Mouse (Mus musculus) myocyte (in vitro differentiated cells): Measurements from ENCODE around the gene Mamstr.

Experiments used
- CEBPB ChIP-seq: IDR thresholded peaks from 2 replicates; pipeline ENCODE4 v1.6.1; 2011; ENCODE audit warnings: mild to moderate bottlenecking, moderate library complexity; ENCODE audit not compliant: poor library complexity, insufficient read depth, severe bottlenecking
- E2F4 ChIP-seq: IDR thresholded peaks from one replicate; pipeline ENCODE4 v1.6.1; 2011; ENCODE audit warnings: mild to moderate bottlenecking, control low read depth, moderate library complexity; ENCODE audit not compliant: insufficient read depth
- MAX ChIP-seq: IDR thresholded peaks from one replicate; pipeline ENCODE4 v1.6.1; 2011; ENCODE audit warnings: low read depth, mild to moderate bottlenecking, control low read depth
- MYOD1 ChIP-seq, 3 experiments: IDR thresholded peaks; one replicate each; pipeline ENCODE4 v1.6.1; 2011; ENCODE audit warnings: control low read depth in 2 of 3, low read depth in 2 of 3, mild to moderate bottlenecking in 2 of 3, moderate library complexity in 1 of 3; ENCODE audit not compliant: insufficient read length in 2 of 3, control insufficient read depth in 1 of 3
- MYOG ChIP-seq, 3 experiments: IDR thresholded peaks; one replicate each; pipeline ENCODE4 v1.6.1; 2011; ENCODE audit warnings: control low read depth in 2 of 3, low read depth in 2 of 3, mild to moderate bottlenecking in 2 of 3; ENCODE audit not compliant: insufficient read length in 2 of 3, control insufficient read depth in 1 of 3, insufficient read depth in 1 of 3
- POLR2A ChIP-seq: IDR thresholded peaks from one replicate; pipeline ENCODE4 v1.6.1; 2011; ENCODE audit warnings: low read depth, mild to moderate bottlenecking, control low read depth, moderate library complexity; ENCODE audit not compliant: insufficient read length
- POLR2AphosphoS2 ChIP-seq: IDR thresholded peaks from one replicate; pipeline ENCODE4 v1.6.1; 2011; ENCODE audit warnings: low read depth, control low read depth; ENCODE audit not compliant: insufficient read length
- SRF ChIP-seq: IDR thresholded peaks from one replicate; pipeline ENCODE4 v1.6.1; 2011; ENCODE audit warnings: low read depth; ENCODE audit not compliant: control insufficient read depth, insufficient read length
- TCF12 ChIP-seq: IDR thresholded peaks from one replicate; pipeline ENCODE4 v1.6.1; 2011; ENCODE audit warnings: mild to moderate bottlenecking, control low read depth; ENCODE audit not compliant: poor library complexity, insufficient read depth, severe bottlenecking
- USF1 ChIP-seq: IDR thresholded peaks from one replicate; pipeline ENCODE4 v1.6.1; 2011; ENCODE audit warnings: low read depth, mild to moderate bottlenecking, control low read depth, moderate library complexity

GRCm38 (mm10) chr7:45623507-45623906 is 16.3 kb upstream of the Mamstr start:
- TF ChIP-seq MYOG (IDR thresholded peaks at IDR 0.05; ENCODE audit: control insufficient read depth in 1 of 3, insufficient read depth in 1 of 3, insufficient read length in 2 of 3, low read depth in 2 of 3) = no peak
- no peak for TF ChIP-seq POLR2AphosphoS2
- no peak for TF ChIP-seq SRF
- no peak for TF ChIP-seq POLR2A
- no peak for TF ChIP-seq MAX
- TF ChIP-seq USF1 = no peak
- TF ChIP-seq E2F4 = no peak
- no peak for TF ChIP-seq TCF12
- TF ChIP-seq MYOD1 (IDR thresholded peaks at IDR 0.05; ENCODE audit: control insufficient read depth in 1 of 3, insufficient read length in 2 of 3, low read depth in 2 of 3) = no peak
- TF ChIP-seq CEBPB = no peak
